Mouse (Mus musculus): ENCODE measurements around the gene Dicer1. TPM values are rescaled to one million over a fixed set of nuclear protein-coding genes. Genes with fewer than 3 reads are reported as not detected.

The Dicer1 gene
- polyA plus RNA-seq, 1 experiment: 5.1 TPM

- Histone ChIP-seq H3K79me2 (ENCODE audit: control insufficient read depth, insufficient read depth) (peaks cover 87% of the 10 kb centered on the region), H3K36me3 (ENCODE audit: control insufficient read depth, insufficient read depth) (peaks cover 16% of the 10 kb centered on the region), H3K4me3 (no peak overlapping the region), H3K27me3 (ENCODE audit: control insufficient read depth, insufficient read depth, insufficient read length) (no peaks in the 10 kb centered on the region), H3ac (ENCODE audit: control insufficient read depth, insufficient read length) (no peak overlapping the region), H3K4me2 (ENCODE audit: low read depth) (no peak overlapping the region)
- TF ChIP-seq MYOG (IDR thresholded peaks at IDR 0.05; ENCODE audit: control insufficient read depth in 1 of 3, insufficient read depth in 1 of 3, insufficient read length in 2 of 3, low read depth in 2 of 3) (no peak), POLR2A (IDR thresholded peaks at IDR 0.05; ENCODE audit: insufficient read length, low read depth) (no peak), REST (IDR thresholded peaks at IDR 0.05; ENCODE audit: insufficient read depth, insufficient read length) (no peak), MYOD1 (IDR thresholded peaks at IDR 0.05; ENCODE audit: control insufficient read depth in 1 of 3, insufficient read length in 2 of 3, low read depth in 2 of 3) (no peak), SRF (IDR thresholded peaks at IDR 0.05; ENCODE audit: control insufficient read depth, insufficient read length, low read depth) (no peak), TCF3 (IDR thresholded peaks at IDR 0.05; ENCODE audit: insufficient read length, low read depth) (no peak), POLR2AphosphoS2 (IDR thresholded peaks at IDR 0.05; ENCODE audit: insufficient read length, low read depth) (no peak), CEBPB (IDR thresholded peaks at IDR 0.05; ENCODE audit: insufficient read depth, poor library complexity, severe bottlenecking) (no peak), USF1 (IDR thresholded peaks at IDR 0.05; ENCODE audit: low read depth) (no peak), E2F4 (IDR thresholded peaks at IDR 0.05; ENCODE audit: insufficient read depth) (no peak), MAX (IDR thresholded peaks at IDR 0.05; ENCODE audit: low read depth) (no peak), TCF12 (IDR thresholded peaks at IDR 0.05; ENCODE audit: insufficient read depth, poor library complexity, severe bottlenecking) (no peak)
Observed at GRCm38 (mm10) chr12:104738931-104739330, 12.8 kb downstream of the Dicer1 start.

GRCm38 (mm10) chr12:104738446-104738845 is 13.3 kb downstream of the Dicer1 start:
- H3K4me3 ChIP-seq: no peak overlapping the region
- no peak for TF ChIP-seq MYOG (IDR thresholded peaks at IDR 0.05; ENCODE audit: control insufficient read depth in 1 of 3, insufficient read depth in 1 of 3, insufficient read length in 2 of 3, low read depth in 2 of 3)
- no peak for TF ChIP-seq MAX (IDR thresholded peaks at IDR 0.05; ENCODE audit: low read depth)
- TF ChIP-seq TCF12 (IDR thresholded peaks at IDR 0.05; ENCODE audit: insufficient read depth, poor library complexity, severe bottlenecking): no peak
- TF ChIP-seq MYOD1 (IDR thresholded peaks at IDR 0.05; ENCODE audit: control insufficient read depth in 1 of 3, insufficient read length in 2 of 3, low read depth in 2 of 3): no peak
- TF ChIP-seq SRF (IDR thresholded peaks at IDR 0.05; ENCODE audit: control insufficient read depth, insufficient read length, low read depth): no peak
- TF ChIP-seq POLR2A (IDR thresholded peaks at IDR 0.05; ENCODE audit: insufficient read length, low read depth): no peak
- TF ChIP-seq USF1 (IDR thresholded peaks at IDR 0.05; ENCODE audit: low read depth): no peak
- TF ChIP-seq REST (IDR thresholded peaks at IDR 0.05; ENCODE audit: insufficient read depth, insufficient read length): no peak
- no peak for TF ChIP-seq E2F4 (IDR thresholded peaks at IDR 0.05; ENCODE audit: insufficient read depth)
- no peak for TF ChIP-seq POLR2AphosphoS2 (IDR thresholded peaks at IDR 0.05; ENCODE audit: insufficient read length, low read depth)
- TF ChIP-seq TCF3 (IDR thresholded peaks at IDR 0.05; ENCODE audit: insufficient read length, low read depth): no peak
- TF ChIP-seq CEBPB (IDR thresholded peaks at IDR 0.05; ENCODE audit: insufficient read depth, poor library complexity, severe bottlenecking): no peak
- peaks cover 86% of the 10 kb centered on the region for H3K79me2 ChIP-seq (ENCODE audit: control insufficient read depth, insufficient read depth)

GRCm38 (mm10) chr12:104737666-104738065 is 14.1 kb downstream of the Dicer1 start:
- Histone ChIP-seq H3ac (ENCODE audit: control insufficient read depth, insufficient read length) (no peak overlapping the region), H3K4me2 (ENCODE audit: low read depth) (no peak overlapping the region), H3K36me3 (ENCODE audit: control insufficient read depth, insufficient read depth) (peaks cover 16% of the 10 kb centered on the region), H3K27me3 (ENCODE audit: control insufficient read depth, insufficient read depth, insufficient read length) (no peaks in the 10 kb centered on the region), H3K4me3 (no peak overlapping the region), H3K79me2 (ENCODE audit: control insufficient read depth, insufficient read depth) (peaks cover 86% of the 10 kb centered on the region)
- TF ChIP-seq MAX (IDR thresholded peaks at IDR 0.05; ENCODE audit: low read depth) (no peak), POLR2A (IDR thresholded peaks at IDR 0.05; ENCODE audit: insufficient read length, low read depth) (no peak), TCF12 (IDR thresholded peaks at IDR 0.05; ENCODE audit: insufficient read depth, poor library complexity, severe bottlenecking) (no peak), E2F4 (IDR thresholded peaks at IDR 0.05; ENCODE audit: insufficient read depth) (no peak), MYOG (IDR thresholded peaks at IDR 0.05; ENCODE audit: control insufficient read depth in 1 of 3, insufficient read depth in 1 of 3, insufficient read length in 2 of 3, low read depth in 2 of 3) (no peak), TCF3 (IDR thresholded peaks at IDR 0.05; ENCODE audit: insufficient read length, low read depth) (no peak), POLR2AphosphoS2 (IDR thresholded peaks at IDR 0.05; ENCODE audit: insufficient read length, low read depth) (no peak), CEBPB (IDR thresholded peaks at IDR 0.05; ENCODE audit: insufficient read depth, poor library complexity, severe bottlenecking) (no peak), USF1 (IDR thresholded peaks at IDR 0.05; ENCODE audit: low read depth) (no peak)

More at GRCm38 (mm10) chr12:104738446-104738845, 13.3 kb downstream of the Dicer1 start:
- no peak overlapping the region for H3K4me2 ChIP-seq (ENCODE audit: low read depth)
- no peaks in the 10 kb centered on the region for H3K27me3 ChIP-seq (ENCODE audit: control insufficient read depth, insufficient read depth, insufficient read length)
- peaks cover 16% of the 10 kb centered on the region for H3K36me3 ChIP-seq (ENCODE audit: control insufficient read depth, insufficient read depth)
- H3ac ChIP-seq (ENCODE audit: control insufficient read depth, insufficient read length): no peak overlapping the region

- peaks cover 21% of the 10 kb centered on the region for H3K36me3 ChIP-seq (ENCODE audit: control insufficient read depth, insufficient read depth)
- no peaks in the 10 kb centered on the region for H3K27me3 ChIP-seq (ENCODE audit: control insufficient read depth, insufficient read depth, insufficient read length)
- peaks cover 71% of the 10 kb centered on the region for H3K79me2 ChIP-seq (ENCODE audit: control insufficient read depth, insufficient read depth)
- no peak overlapping the region for H3ac ChIP-seq (ENCODE audit: control insufficient read depth, insufficient read length)
- no peak overlapping the region for H3K4me3 ChIP-seq
- TF ChIP-seq TCF12 (IDR thresholded peaks at IDR 0.05; ENCODE audit: insufficient read depth, poor library complexity, severe bottlenecking) (no peak), USF1 (IDR thresholded peaks at IDR 0.05; ENCODE audit: low read depth) (no peak)
- no peak overlapping the region for H3K4me2 ChIP-seq (ENCODE audit: low read depth)
Observed at GRCm38 (mm10) chr12:104735993-104736395, 15.8 kb downstream of the Dicer1 start.

GRCm38 (mm10) chr12:104733165-104733564 is 18.6 kb downstream of the Dicer1 start:
- Histone ChIP-seq H3ac (ENCODE audit: control insufficient read depth, insufficient read length) (no peak overlapping the region), H3K79me2 (ENCODE audit: control insufficient read depth, insufficient read depth) (peaks cover 47% of the 10 kb centered on the region), H3K27me3 (ENCODE audit: control insufficient read depth, insufficient read depth, insufficient read length) (no peaks in the 10 kb centered on the region), H3K4me3 (no peak overlapping the region), H3K36me3 (ENCODE audit: control insufficient read depth, insufficient read depth) (peaks cover 39% of the 10 kb centered on the region), H3K4me2 (ENCODE audit: low read depth) (no peak overlapping the region)
- TF ChIP-seq MYOG (IDR thresholded peaks at IDR 0.05; ENCODE audit: control insufficient read depth in 1 of 3, insufficient read depth in 1 of 3, insufficient read length in 2 of 3, low read depth in 2 of 3): no peak
- no peak for TF ChIP-seq TCF12 (IDR thresholded peaks at IDR 0.05; ENCODE audit: insufficient read depth, poor library complexity, severe bottlenecking)
- TF ChIP-seq CEBPB (IDR thresholded peaks at IDR 0.05; ENCODE audit: insufficient read depth, poor library complexity, severe bottlenecking): no peak
- TF ChIP-seq TCF3 (IDR thresholded peaks at IDR 0.05; ENCODE audit: insufficient read length, low read depth): no peak
- no peak for TF ChIP-seq USF1 (IDR thresholded peaks at IDR 0.05; ENCODE audit: low read depth)
- no peak for TF ChIP-seq REST (IDR thresholded peaks at IDR 0.05; ENCODE audit: insufficient read depth, insufficient read length)
- TF ChIP-seq E2F4 (IDR thresholded peaks at IDR 0.05; ENCODE audit: insufficient read depth): no peak
- TF ChIP-seq MYOD1 (IDR thresholded peaks at IDR 0.05; ENCODE audit: control insufficient read depth in 1 of 3, insufficient read length in 2 of 3, low read depth in 2 of 3): no peak
- no peak for TF ChIP-seq SRF (IDR thresholded peaks at IDR 0.05; ENCODE audit: control insufficient read depth, insufficient read length, low read depth)
- no peak for TF ChIP-seq POLR2A (IDR thresholded peaks at IDR 0.05; ENCODE audit: insufficient read length, low read depth)
- no peak for TF ChIP-seq POLR2AphosphoS2 (IDR thresholded peaks at IDR 0.05; ENCODE audit: insufficient read length, low read depth)
- TF ChIP-seq MAX (IDR thresholded peaks at IDR 0.05; ENCODE audit: low read depth): no peak
